Mouse (Mus musculus): ENCODE results near the gene Gm12258.

The Gm12258 gene

GRCm38 (mm10) chr11:58901080-58901479 is 54.1 kb downstream of the Gm12258 start:
- DNase-seq (ENCODE audit: low spot score in 2 of 2), result no peak

- DNase-seq (ENCODE audit: low spot score in 2 of 2), result peak; percentile 96 to 97
Measured at GRCm38 (mm10) chr11:58903511-58904409, 56.8 kb downstream of the Gm12258 start, which contains the start of gene Zfp39. Zfp39 (minus strand) TSS chr11:58904225.

- no peak for DNase-seq (ENCODE audit: low spot score in 2 of 2)
Measured at GRCm38 (mm10) chr11:58904410-58904718, 57.4 kb downstream of the Gm12258 start.

- DNase-seq (ENCODE audit: low spot score in 2 of 2), result no peak
Measured at GRCm38 (mm10) chr11:58904838-58905237, 57.9 kb downstream of the Gm12258 start.

All from frontal cortex, postnatal 36 days (tissue).